Comparison of ENCODE assay signal across 1 mouse cellular context in the genomic region with DNA sequence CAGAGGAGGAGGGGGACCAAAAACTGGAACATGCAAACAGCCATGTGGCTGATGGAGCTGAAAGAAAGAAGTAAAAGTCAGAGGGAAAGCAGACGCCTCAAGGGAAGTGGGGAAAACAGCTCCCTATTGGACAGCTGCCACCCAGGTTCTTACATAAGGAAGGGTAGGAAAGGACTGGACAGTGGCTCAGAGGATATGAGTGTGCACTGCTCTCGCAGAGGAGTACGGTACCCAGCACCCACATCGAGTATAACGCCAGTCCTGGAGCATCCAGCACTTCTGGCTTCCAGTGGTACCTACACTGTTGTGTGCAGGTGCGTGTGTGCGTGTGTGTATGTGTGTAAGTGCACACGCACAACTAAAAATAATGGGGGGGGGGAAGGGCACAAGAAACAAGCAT.
TF ChIP-seq lines count a peak whose summit lies in the region.

No protein-coding gene starts in this region.

TF ChIP-seq in CH12.LX, 34 proteins besides CTCF, POLR2A, EP300 and RAD21:
- no peak for TF ChIP-seq SIN3A (IDR thresholded peaks at IDR 0.05; ENCODE audit: low read length)
- TF ChIP-seq NELFE (IDR thresholded peaks at IDR 0.05; ENCODE audit: low read depth, low read length), result no peak
- no peak for TF ChIP-seq TBP (conservative IDR thresholded peaks at IDR 0.05; ENCODE audit: low read depth, low read length)
- no peak for TF ChIP-seq ETS1 (conservative IDR thresholded peaks at IDR 0.05; ENCODE audit: low read depth, low read length)
- TF ChIP-seq MAX (IDR thresholded peaks at IDR 0.05; ENCODE audit: low read length), result no peak
- no peak for TF ChIP-seq IRF4 (IDR thresholded peaks at IDR 0.05; ENCODE audit: low read depth, low read length)
- no peak for TF ChIP-seq JUND (conservative IDR thresholded peaks at IDR 0.05; ENCODE audit: low read depth, low read length)
- TF ChIP-seq PAX5 (IDR thresholded peaks at IDR 0.05; ENCODE audit: low read length), result no peak
- TF ChIP-seq CHD1 (IDR thresholded peaks at IDR 0.05; ENCODE audit: low read depth, low read length), result no peak
- TF ChIP-seq ZKSCAN1 (IDR thresholded peaks at IDR 0.05; ENCODE audit: borderline replicate concordance, low read depth, low read length), result no peak
- no peak for TF ChIP-seq NRF1 (IDR thresholded peaks at IDR 0.05; ENCODE audit: low read depth, low read length)
- TF ChIP-seq SMC3 (IDR thresholded peaks at IDR 0.05; ENCODE audit: low read depth, low read length), result no peak
- no peak for TF ChIP-seq ZNF384 (IDR thresholded peaks at IDR 0.05; ENCODE audit: low read depth, low read length)
TF ChIP-seq in CH12.LX: peak in this region for 0.
